Mouse (Mus musculus) bone marrow, adult 2 months (tissue): ENCODE results near the gene Cmtm7.

Experiments used
- CTCF ChIP-seq: fragments of 200-500 bp; IDR thresholded peaks from 2 replicates; pipeline ENCODE4 v1.5.1; 2011; ENCODE audit warnings: low read length, control low read depth; ENCODE audit not compliant: control insufficient read depth, insufficient read depth
- POLR2A ChIP-seq: fragments of 200-500 bp; IDR thresholded peaks from 2 replicates; pipeline ENCODE4 v1.6.1; 2011; ENCODE audit warnings: low read depth, mild to moderate bottlenecking, control low read depth, low read length, borderline replicate concordance; ENCODE audit not compliant: control insufficient read depth

GRCm38 (mm10) chr9:114747466-114747865 is 34.2 kb downstream of the Cmtm7 start:
- TF ChIP-seq CTCF (no peak), POLR2A (no peak)
